Mouse (Mus musculus) skeletal muscle tissue, adult 2 months (tissue): ENCODE results near the gene Pakap.
"Not testable (repeated sequence)": the region's sequence is repeated elsewhere in the genome, so short reads cannot be mapped to it uniquely, and the experiment has no call there.

Experiments used
- DNase-seq: peaks from one replicate; pipeline ENCODE4 v3.0.0-alpha.2; 2012; ENCODE audit warnings: low read depth, low spot score

Pakap gene

GRCm38 (mm10) chr4:57867454-57867853 lies 299.5 kb downstream of the Pakap start:
- no peak for DNase-seq

DNA sequence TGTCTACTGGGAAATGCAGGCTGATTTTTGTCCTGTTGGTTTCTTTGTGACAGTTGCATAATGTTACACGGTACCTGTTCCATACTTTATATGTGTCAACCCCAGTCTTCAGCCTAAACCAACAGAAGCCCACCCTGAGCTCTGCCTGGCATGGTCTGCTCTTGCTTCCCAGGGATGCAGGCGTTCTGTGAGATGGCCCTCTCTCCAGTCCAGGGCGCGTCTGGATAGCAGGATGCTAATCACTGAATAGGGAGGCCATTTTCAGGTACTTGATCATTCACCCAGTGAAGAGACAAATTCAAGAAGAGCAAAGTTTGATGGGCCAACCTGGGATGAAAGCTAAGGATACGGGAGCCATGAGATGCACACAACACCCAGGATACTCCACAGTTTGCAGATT lies 311.2 kb downstream of the Pakap start:
- no peak for DNase-seq

- DNase-seq, result peak; percentile 58
These were observed 311.9 kb downstream of the Pakap start for GRCm38 (mm10) chr4:57879804-57880357.

DNA sequence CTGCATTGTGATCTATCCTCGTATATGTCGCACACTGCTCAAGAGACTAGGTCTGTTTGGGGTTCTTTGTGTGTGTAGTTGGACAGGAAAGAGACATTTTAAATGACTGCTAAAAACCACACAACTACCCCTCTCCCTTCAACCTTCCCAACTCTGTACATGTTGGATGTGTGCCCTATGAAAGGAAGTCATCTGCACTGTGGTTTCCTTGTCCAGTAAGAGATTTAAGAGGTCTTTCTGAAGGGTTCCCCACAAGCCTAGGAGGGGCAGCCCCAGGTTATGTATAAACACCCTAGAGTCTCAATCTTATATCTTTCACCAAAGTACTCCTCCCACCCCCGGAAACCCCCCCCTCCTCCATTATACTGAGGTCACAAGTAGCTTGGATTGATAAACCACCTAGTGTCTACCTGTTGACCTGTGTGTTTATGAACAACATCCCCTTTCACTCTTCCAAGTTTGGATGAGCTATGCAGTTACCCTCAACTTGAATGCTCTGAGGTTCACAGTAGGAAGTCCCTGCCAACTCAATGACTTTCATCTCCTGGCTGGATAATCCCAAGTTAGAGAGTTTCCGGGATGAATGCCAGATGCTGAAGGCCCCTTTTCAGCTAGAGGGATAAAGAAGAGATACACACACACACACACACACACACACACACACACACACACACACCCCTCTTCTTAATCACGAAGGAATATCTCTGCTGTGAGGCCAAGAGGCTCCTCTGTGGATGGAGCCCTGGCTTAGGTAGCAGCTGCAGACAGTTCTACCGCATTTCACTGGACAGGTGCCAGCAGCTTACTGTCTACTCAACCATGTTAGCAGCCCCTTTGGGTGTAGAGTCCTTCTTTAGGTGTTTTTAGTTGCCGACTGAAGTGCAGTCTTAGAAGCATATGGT lies 315.8 kb downstream of the Pakap start:
- no peak for DNase-seq

DNA sequence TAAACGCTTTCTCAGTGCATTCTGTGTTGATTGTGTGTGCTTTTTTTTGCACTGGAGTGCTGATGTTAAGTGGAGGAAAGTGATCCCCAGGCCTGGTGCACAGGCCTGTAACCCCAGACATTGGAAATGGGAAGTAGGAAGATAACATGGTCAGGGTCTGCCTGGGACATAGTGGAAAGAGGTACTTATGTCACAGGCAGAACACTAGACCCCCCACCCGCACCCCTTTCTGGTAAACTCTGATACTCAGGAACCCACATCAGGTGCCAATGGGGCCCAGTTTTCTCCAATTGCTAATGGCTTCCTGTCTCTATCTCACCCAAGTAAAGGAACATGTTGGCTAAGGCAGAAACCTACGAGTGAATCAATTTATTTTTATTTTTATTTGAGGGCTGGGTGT lies 316.5 kb downstream of the Pakap start:
- DNase-seq, result no peak

DNA sequence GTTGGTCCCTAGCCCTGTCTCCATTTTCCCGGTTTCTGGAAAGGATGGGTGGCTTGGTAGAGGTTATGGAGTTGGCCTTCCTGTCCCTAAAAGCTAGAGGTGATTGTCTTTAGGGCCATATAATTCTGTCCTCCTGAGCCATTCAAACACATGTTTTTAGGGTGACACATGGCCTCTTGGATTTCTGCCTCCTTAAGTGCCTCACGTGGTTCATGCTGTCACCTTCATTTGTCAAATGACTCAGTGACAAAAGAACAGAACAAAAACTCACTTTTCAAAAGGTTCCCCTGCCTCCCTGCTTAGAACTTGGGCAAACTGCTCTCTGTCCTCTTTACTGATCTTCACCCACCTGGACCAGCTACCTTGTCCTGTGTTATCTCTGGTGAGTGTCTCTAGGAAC lies 317.2 kb downstream of the Pakap start:
- DNase-seq, result no peak

DNA sequence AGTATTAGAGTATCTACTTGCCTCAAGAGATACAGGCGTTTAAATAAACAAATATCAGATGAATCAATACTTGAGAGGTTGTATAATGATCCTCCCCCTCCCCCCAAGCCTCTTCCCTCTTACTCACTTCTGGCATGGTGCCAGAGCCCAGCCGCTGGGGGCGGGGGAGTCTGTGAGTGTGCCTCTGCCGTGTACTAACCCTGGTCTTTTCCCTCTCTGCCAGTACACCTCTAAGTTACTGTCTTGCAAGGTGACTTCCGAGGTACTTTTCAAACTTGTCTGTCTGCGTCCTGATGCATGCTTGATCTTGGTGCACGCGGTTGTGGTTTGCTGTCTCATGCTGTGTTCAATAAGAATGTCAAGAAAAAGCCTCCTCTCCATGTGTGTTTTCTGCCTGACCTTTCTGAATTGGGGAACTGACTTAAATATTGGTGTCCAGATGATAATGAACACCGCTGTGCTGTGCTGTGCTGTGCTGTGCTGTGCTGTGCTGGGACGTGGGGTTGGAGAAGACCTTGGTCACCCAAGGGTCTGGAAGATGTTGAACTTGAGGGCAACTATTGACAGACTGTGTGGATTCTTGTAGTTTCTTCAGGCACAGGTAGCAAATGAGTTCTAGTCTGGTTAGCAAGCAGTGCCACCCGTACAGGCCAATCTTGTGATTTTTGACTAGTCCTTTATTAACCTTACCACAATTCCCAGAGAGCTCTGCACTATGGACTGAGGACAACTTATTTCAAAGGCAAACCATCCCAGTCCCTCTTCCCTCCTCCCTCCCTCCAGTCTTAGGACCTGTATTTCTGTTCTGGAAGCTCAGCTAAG lies 318.3 kb downstream of the Pakap start:
- DNase-seq, result no peak

GRCm38 (mm10) chr4:57886888-57887230 lies 318.9 kb downstream of the Pakap start:
- no peak for DNase-seq

- no peak for DNase-seq
These were observed 320.3 kb downstream of the Pakap start for GRCm38 (mm10) chr4:57888246-57888645.

DNA sequence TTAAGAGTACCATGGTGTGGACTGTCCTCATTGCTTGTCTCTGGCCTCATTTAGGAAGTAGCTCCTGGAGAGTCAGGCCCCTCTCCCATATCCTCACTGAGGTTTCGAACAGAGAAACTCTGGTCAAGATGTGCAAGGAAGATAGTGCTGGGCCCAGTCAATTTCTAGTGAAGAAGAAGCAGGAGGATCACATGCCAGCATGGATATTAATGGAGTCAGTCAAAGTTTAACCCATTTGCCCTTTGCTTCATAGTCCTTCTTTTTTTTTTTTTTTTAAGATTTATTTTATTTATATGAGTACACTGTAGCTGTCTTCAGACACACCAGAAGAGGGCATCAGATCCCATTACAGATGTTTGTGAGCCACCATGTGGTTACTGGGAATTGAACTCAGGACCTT lies 321.0 kb downstream of the Pakap start:
- DNase-seq, result not testable (repeated sequence)

DNA sequence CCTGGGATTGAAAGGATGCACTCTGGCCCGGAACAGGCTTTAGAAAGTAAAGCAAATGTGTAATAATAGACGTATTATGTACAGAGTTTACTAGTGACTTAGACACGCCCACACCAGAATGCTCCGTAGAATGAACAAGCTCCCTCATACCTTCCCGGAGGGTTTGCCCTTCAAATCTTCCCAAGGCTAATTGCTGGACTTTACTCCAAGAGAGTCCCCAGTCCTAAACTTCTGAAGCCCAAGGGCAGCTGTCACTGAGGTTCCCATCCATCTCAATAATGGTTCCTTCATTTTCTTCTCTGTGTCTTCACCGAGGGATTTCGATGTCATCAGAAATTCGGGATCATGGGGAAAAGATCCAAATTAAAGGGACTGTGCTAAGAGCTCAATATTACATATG lies 321.8 kb downstream of the Pakap start:
- no peak for DNase-seq

DNA sequence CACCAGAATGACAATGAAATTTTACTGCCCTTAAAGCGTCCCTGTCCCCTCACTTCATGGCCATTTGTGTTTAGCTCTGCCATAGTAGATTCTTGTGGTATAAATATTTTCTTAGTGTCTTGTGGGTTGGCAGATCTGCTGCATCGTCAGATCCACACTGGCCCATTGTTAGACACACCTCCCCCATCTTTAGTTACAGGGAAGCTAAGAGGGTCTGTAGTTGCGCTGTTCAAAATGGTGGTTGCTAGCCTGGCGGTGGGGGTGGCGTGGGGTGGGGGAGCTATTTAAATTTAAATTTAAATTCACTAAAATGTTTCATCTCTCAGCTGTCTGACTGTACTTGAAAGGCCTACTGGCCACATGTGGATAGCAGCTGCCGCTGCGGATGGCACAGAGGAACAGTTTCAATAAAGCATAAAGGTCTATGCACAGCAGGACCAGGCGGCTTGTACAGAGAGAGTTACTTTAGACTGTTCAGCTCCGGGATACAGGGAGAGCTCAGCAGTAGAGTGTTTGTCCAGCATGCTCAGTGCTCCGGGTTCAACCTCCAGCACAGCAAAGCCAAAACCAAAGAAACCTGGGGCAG lies 324.1 kb downstream of the Pakap start:
- no peak for DNase-seq

GRCm38 (mm10) chr4:57895140-57895539 lies 327.2 kb downstream of the Pakap start:
- DNase-seq, result no peak

DNA sequence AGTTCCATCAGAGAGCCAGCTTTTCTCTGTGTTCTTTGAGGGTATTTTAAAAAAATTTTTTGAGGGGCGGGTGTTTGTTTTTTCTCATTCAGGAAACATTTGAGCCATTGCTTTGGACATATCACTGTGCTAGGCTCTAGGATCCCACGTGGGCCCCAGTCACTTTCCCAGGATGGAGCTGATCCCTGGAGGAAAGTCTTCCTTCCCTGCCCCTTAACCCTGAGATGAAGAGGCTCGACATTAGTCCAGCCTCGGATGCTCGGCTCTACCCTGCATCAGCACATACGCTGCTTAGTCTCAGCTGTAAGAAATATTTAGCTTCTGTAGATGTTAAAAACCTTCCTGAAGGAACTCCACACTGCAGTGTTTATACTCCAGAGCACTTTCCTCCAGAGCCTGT lies 327.9 kb downstream of the Pakap start:
- no peak for DNase-seq

- no peak for DNase-seq
These were observed 328.7 kb downstream of the Pakap start for GRCm38 (mm10) chr4:57896631-57897030.

DNA sequence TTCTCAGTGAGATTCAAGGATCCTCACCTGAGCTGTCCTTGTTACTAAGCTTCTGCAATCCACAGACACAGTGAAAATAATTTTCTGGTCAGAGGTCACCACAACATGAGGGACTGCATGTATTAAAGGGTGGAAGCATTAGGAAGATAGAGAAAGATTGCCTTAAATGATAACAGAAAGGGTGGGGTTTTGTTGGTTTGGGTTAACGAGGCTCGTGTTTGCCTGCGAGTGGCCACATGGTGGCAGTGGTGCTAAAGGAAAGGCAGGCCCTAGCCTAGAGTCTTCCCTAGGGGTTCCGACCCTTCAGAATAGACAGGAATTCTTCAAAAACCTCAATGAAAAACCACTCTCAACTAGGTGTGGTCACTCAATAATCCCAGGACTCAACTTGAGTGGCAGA lies 333.2 kb downstream of the Pakap start:
- no peak for DNase-seq

DNA sequence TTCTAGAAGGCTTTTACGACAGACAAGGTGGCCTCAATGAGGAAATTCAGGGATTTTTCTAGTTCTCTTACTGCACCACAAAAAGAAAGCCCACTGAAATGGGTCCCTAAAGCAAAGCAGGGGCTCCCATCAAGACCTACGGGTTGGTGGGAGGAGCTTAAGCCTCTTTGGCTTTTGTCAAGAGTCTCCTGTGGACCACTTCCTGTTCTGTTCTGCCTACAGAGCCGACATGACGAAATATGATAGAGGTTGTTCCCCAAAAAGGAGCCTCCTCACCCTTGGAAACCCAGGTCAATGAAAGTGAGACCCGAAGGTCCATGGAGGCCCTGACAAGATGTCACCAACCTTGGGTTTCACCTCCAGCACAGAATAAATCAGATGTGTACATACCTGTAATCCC lies 334.6 kb downstream of the Pakap start:
- no peak for DNase-seq

DNA sequence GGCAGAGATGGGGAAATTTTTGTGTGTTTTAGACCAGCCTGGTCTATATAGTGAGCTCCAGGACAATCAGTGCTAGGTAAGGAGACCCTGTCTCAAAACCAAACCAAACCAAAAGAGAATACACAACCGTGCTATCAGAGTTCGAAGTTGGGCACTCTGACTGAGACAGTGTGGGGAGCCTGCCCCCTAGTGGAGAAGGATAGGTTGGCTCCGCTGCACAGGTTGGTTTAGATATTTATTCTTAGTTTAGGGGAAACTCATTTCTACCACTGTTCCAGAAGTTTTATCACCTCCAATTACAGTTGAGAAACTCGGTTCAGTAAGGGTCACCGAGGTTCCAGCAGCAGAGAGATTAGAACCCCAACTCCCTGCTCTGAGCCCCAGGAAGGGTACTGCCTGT lies 336.2 kb downstream of the Pakap start:
- no peak for DNase-seq

- DNase-seq, result no peak
These were observed 336.7 kb downstream of the Pakap start for GRCm38 (mm10) chr4:57904638-57905037.

GRCm38 (mm10) chr4:57906708-57907107 lies 338.7 kb downstream of the Pakap start:
- no peak for DNase-seq

DNA sequence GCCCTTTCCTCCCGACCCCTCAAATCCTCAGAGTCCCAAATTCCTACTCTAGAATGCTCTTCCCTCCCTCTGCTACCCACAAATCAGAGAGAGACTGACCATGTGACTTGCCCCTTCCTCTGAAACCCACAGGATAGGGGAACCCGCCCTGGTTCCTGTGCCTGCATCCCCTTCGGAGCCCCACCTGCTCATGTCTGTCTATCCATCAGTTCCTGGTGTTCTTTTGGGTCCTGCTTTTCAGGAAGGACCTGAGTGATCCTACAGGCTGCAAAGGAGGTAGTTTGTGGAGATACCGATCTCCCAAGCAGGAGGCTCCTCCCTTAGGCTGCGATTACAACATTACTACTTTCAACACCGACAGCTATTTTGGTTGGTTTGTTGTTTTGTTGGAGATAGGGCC lies 340.9 kb downstream of the Pakap start:
- DNase-seq, result no peak

GRCm38 (mm10) chr4:57913021-57913420 lies 345.0 kb downstream of the Pakap start:
- DNase-seq, result no peak
